Mouse (Mus musculus) inflammation-experienced regulatory T-cells, adult 16 weeks (primary cell): ENCODE measurements around the gene Fcrl5. TPM values are rescaled to one million over a fixed set of nuclear protein-coding genes. Genes with fewer than 3 reads are reported as not detected.

Experiments used
- polyA plus RNA-seq: library from polyadenylated mRNA; unstranded; fragments of 100-300 nt; shearing (Covaris generic); gene quantifications from one replicate; pipeline ENCODE4 v1.2.1, GENCODE M21; 2017

Gene Fcrl5
- 1.3 TPM for polyA plus RNA-seq

GRCm38 (mm10) chr3:87435479-87435878 lies at the start of gene Fcrl5:
Gene Fcrl5, plus strand, starts transcription at chr3:87435773.

GRCm38 (mm10) chr3:87525043-87525836 lies 89.7 kb downstream of the Fcrl5 start, which contains the start of gene Etv3:
Gene Etv3, plus strand, starts transcription at chr3:87525407.

Other genes with a start within 250 kb of the Fcrl5 start
- not detected for gene Fcrls, start 172.0 kb upstream of the Fcrl5 start, polyA plus RNA-seq
- 5.3 TPM for gene Cd5l, start 77.9 kb upstream of the Fcrl5 start, polyA plus RNA-seq
- gene Fcrl1, start 59.4 kb upstream of the Fcrl5 start, polyA plus RNA-seq, result 17.6 TPM
- 56.8 TPM for gene Etv3, start 89.6 kb downstream of the Fcrl5 start, polyA plus RNA-seq
- 10.8 TPM for gene Arhgef11, start 181.8 kb downstream of the Fcrl5 start, polyA plus RNA-seq